Mouse (Mus musculus) cerebellum, postnatal 36 days (tissue): ENCODE results near the gene Wdr11.
A peak's percentile ranks its signal among the peaks of the same experiment; 100 is the strongest.

Experiments
- DNase-seq, 2 experiments: peaks; one replicate each; pipeline ENCODE4 v3.0.0; 2021 to 2022; ENCODE audit warnings: mixed read lengths in 2 of 2

Gene Wdr11

DNA sequence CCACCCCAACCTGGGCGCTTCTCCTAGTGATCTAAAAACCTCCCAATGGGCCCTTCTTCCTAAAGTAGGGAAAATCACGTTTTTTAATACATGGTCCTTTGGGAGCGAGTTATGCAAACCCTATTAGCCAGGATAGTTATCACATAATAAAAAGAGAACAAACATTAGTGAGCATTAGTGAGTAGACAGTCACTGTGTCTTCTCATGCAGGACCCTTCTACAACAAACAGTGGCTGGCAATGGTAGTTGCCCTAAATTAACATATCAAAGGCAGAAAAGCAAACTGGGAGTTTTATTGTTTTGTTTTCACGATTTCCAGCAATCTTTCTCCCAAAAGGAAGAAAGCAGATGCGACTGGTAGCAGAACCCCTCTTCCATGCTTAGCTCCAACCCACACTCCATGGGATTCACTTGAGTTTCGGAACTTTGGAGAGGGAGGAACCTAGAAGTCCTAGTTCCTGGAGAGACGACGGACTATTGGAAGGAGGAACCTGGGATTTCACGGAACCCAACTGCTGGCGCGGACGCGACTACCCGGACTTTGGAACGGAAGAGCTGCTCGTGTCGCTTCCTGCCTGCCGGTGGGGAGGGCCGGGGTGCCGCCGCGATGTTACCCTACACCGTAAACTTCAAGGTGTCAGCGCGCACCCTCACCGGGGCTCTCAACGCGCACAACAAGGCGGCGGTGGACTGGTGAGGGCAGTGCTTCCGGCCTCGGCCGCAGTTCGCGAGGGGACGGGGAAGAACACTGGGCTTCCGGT, at the start of gene Wdr11:
Wdr11 (plus strand) TSS at position 493 of the 761 bp plus-strand sequence.
- peak; percentile 82 to 84 for DNase-seq

DNA sequence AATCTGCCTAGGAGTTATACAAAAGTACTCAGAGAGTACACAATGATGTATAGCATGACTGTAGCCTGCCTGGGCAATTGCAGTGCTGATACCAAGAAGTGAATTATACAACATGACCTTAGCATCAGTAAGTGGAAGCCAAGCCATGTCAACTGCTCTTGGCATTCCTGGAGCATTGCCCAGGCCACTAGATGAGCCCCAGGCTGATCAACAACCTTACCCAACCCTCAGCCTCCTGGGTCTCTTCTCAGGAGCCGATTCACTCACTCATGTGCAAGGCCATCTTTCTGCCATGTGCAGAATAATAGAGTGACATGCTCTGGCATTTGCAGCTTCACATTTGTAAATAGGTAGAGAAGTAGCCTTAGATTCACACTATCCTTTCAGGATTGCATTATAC, 24.1 kb upstream of the Wdr11 start:
- DNase-seq, result no peak

DNA sequence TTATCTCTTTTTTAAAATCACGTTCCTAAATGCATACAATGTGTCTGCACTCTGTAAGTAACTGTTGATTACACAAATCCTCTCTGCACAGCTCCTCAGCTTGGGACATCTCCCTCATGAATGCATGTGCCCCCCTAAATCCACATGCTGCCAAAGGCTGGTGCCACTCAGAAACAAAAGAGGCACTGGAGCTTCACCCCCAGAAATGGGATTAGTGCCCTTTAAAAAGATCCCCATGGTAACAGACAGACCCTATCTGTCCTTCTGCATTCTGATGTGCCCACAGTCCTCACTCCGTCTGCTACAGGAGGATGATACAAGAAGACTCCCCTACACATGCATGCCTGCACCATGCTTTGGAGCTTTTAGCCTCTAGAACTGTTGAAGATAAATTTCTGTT, 23.3 kb upstream of the Wdr11 start:
- no peak for DNase-seq

DNA sequence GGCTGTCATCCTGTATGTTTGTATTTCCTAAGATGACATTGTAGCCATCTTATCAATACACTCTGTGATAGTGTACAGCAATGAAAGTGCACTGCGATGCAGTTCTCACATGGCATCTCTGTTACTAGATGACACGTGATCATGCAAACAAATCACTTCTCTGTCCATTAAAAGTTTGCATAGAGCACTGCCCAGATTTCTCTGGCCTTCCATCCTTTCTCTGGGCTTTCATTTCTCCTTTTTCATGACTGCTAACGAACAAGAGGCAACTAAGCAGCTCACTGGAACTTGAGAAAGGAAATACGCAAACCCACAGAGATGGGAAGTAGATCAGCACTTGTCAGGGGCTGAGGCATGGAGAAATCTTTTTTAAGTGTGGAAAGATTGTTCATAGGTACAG, 17.2 kb upstream of the Wdr11 start:
- no peak for DNase-seq

DNA sequence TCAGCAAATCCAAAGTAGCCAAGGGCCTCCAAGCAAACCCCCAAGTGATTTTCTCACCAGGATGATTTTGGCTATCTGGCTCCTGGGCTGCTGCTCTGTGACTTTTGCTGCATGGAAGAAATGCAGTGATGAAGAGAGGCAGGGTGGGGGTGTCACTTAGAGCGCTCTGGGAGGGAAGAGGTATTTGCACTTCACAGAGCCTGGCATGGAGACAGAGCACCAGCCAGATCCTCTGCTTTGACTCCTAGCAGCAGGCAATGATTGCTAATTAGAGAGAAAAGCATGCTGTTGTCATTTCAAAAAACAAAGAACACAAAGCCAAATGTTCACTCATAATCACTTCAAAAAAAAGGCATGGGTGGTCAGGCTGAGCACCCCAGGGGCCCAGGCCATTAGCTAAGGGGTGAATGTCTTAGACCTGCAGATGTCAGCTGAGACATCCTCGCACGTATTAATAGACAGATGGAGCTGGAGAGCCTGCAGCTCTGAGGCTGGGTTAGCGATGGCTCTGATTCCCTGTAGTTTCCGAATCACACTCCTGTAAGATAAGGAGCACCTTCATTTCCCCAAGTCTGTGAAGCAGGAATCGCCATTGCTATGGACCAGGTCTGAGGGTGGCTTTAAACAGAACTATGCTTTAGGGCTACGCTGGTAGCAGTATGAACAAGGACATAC, 16.4 kb upstream of the Wdr11 start:
- no peak for DNase-seq

DNA sequence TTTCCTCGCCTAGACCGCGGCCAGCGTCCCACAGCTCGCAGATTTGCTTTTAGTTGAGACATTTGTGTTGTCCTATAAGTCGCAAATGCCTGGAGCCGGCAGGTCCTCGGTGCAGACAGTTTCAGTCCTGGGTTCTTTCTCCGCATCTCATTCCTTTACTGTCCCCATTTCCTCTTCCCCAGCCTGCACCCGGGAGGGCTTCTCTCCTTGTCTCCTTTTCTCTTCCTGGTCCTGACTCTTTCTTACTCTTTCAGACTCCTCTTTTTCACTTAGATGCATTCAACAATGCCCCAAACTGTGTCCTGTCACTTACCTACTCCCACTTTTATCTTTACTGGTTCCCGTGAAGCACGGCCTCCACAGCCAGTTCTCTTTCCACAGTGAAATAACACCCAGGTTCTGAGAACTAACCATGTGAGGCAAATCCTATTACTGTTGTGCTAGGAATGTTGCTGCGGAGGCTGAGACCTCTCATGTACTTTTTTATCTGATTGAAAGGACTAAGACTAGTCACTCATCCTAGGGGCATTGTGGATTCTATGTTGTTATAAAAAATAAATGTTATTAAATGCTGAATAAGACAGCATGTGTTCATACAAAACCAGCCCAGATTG, 576 bp downstream of the Wdr11 start:
- DNase-seq, result no peak

DNA sequence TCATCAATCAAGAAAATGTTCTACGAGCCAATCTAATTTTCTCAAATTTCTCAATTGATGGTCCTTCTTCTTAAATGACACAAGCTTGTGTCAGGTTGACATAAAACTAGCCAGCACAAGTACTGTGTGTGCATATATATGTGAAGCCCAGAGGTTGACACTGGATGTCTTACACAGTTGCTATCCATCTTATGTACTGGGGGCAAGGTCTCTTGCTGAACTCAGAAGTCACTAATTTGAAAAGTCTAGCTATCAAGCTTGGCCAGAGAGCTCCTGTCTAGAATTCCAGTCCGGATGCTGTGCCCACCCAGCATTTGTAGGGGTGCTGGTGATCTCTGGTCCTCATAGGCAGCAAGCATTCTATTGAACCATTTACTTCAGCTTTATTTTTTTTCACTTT, 5.5 kb downstream of the Wdr11 start:
- DNase-seq, result no peak

DNA sequence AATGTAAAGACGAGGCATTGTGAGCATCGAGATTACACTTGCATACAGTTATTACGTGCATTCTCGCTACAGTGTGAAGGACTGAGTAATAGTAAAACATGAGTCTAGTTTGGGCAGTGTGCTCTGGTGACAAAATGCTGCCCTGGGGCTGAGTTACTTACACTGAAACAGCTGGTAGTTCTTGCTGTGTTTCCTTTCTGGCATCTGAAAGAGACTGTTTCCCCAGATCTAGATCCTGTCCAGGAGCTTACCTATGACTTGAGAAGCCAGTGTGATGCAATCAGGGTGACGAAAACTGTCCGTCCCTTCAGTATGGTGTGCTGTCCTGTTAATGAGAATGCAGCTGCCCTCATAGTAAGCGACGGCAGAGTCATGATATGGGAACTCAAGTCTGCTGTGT, 14.6 kb downstream of the Wdr11 start:
- no peak for DNase-seq

DNA sequence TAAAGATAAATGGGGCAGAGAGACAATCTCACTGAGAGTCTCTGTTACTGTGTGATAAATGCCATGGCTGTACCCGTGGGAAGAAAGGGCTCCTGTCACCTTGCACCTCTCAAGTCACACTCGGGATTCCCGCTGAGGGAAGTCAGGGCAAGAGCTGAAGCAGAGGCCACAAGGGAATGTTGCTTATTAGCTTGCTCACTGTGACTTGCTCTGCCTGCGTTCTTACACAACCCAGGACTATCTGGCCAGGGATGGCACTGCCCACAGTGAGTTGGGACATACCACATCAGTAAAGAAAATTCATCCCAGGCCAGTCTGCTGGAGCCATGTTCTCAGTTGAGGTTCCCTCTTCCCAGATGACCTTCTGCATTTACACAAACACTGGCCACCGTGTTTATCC, 29.5 kb downstream of the Wdr11 start:
- no peak for DNase-seq

DNA sequence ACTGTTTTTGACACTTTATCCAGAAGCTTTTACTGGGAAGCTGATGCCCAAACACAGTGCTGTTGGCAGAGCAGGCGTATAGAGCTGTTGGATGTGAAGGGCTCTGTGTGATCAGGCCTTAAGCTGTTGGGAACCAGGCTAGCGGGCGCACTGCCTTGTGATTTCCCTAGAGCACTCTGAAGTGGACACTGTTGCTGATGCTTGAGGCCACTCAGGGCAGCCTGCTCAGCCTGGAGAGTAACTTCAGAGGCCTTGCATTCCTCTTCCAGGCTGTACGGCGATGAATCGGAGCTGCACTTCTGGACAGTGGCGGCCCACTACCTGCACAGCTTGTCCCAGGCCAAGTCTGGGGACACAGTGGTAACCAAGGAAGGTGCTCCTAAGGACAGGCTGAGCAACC, 38.7 kb downstream of the Wdr11 start:
- DNase-seq, result no peak

DNA sequence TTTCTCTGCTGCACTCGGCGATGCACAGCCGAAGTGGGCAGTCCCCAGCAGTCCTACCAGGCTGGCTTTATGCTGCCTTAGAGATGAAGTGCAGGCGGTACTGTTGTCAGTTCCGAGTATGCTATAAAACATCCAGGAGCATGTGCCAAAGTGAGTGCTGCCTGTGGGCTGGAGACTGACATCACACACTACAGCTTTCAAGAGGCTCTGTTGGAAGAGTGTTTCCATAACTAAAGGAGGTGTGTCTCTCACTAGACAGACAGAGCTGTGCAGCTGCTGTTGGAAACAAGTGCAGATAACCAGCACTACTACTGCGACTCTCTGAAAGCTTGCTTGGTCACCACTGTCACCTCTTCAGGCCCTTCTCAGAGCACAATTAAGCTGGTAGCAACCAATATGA, 39.8 kb downstream of the Wdr11 start:
- DNase-seq, result no peak

DNA sequence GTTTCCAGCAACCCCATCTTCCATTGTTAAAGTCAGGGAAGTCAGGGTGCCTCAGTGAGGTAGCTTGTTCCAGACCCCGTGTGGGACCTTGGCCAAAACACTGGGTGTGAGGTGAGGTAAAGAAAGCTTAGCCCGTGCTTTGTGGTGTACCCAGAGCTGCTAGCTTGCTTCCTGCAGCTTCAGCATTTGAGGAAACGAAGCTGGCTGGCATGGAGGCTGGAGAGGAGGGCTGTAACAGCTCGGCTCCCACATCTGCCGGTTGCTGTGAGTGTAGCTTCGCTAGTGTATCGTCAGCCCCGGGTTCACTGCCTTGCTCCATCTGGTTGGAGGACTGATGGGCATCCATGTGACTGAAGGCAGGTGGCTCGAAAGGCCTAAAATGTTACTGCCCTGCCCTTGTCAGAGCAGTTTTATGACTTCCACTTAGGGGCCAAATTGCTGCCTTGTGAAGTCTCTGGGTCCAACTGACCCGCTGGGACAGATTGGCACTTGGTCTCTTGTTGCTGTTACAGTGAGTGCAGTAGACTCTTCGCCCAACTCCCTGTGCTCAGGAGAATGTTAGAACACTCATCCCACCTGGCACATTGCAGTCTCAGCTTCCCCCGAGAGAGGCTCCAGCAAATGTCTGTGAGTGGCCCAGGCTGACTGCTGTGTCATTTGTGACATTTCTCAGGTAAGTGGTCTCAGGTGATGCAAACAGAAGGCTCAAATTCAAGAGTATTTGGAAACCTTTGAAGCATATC, 44.4 kb downstream of the Wdr11 start:
- no peak for DNase-seq

DNA sequence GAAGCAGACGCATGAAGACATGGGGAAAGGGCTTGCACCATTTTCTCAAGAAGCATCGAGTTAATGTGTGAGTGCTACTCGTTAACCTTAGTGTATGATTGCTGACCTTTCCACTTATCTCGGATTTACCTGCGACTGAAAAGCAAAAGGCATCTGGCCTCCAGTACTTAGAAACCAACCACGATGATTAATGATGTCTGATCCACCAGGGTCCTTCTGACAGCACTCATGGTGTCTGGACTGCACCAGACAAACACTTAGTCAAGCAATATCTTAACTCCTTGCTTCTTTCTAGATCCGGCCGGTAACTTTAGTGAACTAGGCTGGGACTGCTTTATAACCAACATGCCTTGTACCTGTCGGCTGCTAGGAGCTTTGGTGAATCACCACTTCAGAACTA, 45.3 kb downstream of the Wdr11 start:
- no peak for DNase-seq

DNA sequence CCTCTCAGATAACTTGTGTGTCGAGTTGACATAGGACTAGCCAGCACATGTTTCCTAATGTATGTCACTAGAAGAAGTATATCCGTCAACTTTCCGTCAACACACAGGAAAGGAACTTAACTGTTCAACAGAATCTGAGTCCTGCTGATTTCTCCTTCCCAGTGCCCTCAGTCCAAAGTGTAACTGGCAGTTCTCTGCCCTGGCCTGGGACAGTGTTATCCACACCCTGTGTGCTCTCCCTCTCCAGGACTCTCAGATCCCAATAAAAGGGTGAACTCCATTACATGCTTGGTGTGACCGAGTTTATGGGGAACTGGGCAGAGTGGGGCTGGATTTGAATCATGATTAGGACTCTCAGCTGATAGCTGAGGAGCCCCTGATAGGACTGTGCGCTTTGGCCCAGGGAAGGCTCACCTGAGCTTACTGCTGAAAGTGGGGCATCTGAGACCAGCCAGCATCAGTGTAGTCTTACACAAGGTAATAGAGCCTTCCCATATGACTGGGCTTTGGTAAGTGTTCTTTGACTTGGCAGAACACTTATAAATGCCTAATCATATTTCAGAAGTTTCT, 46.3 kb downstream of the Wdr11 start:
- no peak for DNase-seq

DNA sequence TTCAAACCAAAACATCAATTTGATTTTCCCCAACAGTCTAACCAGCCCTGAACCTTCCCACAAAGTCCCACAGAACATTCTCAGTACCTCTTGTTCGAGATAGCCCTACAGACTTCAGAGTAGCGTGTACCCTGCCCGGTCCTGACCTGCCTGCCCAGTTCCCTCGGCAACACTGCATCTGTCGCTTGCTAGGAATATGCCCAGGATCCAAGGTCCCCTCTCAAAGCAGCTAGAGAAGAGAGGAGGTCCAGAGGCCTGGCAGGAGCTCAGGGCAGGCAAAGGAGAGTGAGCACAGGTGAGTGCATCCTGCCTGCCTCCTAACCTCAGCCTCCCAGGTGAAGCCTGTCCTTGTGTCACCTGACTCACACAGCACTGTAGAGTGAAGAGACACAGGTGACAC, 47.3 kb downstream of the Wdr11 start:
- no peak for DNase-seq

DNA sequence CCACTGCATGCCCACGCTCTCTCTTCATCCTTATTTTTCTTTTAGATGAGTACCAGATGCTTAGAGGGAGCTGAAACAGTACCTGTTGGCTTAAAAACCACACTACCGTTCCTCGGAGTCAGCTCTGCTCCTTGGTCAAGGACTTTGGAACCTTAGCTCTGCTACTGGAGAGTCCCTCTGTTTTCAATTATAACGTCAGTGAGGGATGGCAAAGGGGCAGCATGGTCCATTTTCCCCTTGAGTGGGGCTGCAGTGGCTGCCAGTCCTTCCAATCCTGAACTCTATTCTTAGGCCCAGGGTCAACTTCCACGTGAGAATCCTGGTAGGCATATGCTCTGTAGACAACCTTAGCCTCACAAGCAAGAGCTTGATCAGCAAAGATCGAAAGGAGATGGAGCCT, 48.2 kb downstream of the Wdr11 start:
- no peak for DNase-seq

DNA sequence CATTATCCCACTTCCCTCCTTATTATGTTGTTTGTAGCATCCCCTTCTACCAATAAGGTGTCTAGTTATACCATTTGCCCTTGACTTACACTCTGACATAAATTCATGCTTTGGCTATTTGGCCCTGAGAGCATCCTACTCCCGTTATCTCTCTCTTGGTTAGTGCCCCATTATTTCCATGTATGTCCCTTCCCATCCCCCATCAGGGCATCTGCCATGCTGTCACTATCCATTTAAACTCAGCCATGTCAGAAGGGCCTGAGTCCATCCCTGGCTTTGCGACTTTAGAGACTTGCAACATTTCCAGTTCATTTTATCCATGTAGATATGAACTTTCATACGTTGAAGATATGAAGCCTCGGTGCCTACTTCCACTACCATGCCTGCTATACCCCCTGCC, 51.6 kb downstream of the Wdr11 start:
- DNase-seq, result no peak

DNA sequence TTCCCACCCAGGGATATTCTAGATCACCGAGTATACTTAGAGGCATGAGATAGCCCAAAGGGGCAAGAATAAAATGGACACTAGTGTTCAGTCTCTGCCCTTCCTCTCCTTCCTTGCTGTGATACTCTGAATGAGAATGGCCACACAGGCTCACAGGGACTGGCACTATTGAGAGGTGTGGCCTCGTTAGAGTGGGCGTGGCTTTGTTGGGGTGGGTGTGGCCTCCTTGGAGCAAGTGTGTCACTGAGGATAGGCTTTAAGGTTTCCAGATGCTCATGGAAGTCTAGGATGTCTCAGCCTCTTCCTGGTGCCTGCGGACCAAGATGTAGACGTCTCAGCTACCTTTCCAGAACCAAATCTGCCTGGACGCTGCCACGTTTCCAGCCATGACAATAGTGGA, 56.1 kb downstream of the Wdr11 start:
- DNase-seq, result no peak

DNA sequence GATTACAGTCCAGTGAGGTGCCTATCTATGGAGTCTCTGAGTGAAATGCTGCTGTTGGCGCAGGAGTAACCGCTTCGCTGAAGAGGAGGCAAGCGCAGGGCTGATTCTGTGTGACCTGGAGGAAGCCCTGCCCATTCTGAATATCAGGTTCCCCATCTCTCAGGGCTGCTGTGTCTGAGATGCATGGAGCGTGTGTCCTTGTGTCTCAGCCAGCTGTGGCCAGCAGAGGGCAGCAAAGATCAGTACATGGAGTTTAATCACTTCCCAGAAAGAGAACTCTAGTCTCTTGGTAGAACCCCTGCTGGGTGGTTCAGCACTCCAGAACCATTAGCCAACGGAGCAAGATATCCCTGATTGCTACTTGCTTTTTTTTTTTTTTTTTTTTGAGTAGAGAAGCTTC, 57.3 kb downstream of the Wdr11 start:
- peak; percentile 80 to 84 for DNase-seq

DNA sequence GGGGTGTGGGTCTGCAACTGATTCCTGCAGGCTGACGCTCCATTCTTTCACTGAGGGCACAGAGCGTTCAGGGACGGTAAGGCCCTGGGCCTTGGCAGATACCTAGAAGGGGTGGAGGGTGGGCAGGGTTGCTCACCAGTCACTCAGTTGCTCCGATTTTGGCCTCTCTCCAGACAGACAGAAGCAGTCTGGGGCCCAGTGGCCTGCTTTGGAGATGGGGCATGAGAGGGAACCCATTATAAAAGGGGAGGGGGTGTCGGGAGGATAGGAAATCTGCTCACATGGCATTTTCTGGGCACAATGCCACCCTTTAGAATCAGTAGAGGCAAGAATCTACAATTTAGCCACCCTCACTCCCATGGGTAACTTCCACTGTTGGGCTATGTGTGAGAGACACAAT, 59.1 kb downstream of the Wdr11 start:
- DNase-seq, result no peak

DNA sequence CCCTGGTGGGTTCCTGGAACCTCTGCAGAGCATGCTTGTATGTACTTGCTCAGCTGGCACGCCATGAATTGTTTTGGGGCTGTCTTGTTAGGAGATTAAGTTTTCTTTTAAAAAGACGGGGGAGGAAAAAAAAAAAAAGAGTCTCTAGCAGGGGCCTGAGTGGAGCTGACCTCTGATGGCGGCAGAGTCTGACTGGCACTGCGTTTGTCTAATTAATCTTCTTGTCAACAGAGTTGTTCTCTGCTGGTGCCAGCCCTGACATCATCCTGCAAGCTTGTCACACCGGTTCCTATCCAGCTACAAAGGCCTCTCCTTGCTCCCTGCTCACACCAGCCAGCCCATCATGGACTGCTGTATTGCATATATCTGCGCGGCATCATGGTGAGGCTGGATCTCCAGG, 60.1 kb downstream of the Wdr11 start:
- no peak for DNase-seq

DNA sequence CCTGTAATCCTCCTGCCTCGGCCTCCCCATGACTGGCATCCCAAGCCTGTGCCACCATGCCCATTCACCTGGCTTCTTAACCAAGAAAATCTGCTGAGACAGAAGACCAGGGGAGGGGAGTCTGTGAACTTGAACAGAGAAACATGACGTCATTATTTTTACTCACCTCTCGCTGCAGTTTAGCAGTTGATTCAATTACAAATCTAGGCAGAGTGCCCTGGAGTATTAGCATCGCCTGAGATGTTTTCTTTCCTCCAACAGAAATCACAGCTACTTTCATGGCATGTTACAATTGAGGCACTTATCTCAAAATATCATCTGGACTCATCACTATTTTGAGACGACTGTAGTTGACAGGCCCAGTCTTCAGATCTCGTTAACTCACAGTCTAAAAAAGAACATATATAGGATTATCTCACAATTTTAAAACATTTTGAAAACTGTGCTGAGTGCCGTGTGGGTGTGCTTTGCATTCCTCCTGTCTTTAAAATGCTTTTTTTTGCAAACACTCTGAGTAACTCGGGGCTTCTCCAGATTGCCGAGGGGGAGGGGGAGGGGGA, 61.3 kb downstream of the Wdr11 start:
- no peak for DNase-seq

DNA sequence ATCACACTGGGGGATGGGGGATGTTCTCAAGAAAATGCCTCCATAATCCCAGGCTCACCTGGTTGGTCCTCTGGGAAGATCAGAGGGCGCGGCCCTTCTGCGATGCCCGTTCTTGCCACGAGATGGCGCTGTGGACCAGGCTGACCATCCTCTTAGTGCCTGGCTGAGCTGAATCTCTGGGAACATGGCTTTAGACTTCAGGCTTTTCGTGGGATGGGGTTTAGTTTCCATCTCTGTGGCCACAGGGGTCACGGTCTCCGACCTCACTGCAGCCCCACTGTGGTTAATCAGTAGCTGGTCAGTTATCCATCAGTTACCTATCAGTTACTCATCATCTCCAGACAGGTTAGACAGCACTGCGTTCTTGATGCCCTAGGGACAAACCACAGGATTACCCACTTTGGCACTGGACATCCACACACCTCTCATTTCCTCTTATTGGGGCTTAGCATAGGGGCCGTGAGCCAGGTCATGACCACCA, 62.2 kb downstream of the Wdr11 start:
- peak; percentile 75 to 82 for DNase-seq
